Mouse (Mus musculus) cerebellum, adult 2 months (tissue): ENCODE results near the gene Vamp9. TPM values are rescaled to one million over a fixed set of nuclear protein-coding genes. Genes with fewer than 3 reads are reported as not detected.
A peak's percentile ranks its signal among the peaks of the same experiment; 100 is the strongest.

Source experiments
- DNase-seq, 2 experiments: peaks; one replicate each; pipeline ENCODE4 v3.0.0; 2021
- H3K27ac ChIP-seq: fragments of 200-500 bp; 2 replicates; pipeline ENCODE4 v1.5.1; 2012; ENCODE audit warnings: low read length, control low read depth, inconsistent platforms; ENCODE audit not compliant: insufficient read depth
- H3K27me3 ChIP-seq: fragments of 200-500 bp; 2 replicates; pipeline ENCODE4 v1.6.1; 2012; ENCODE audit warnings: inconsistent platforms, mild to moderate bottlenecking, low read length, moderate library complexity; ENCODE audit not compliant: control insufficient read depth, insufficient read depth
- H3K4me1 ChIP-seq: fragments of 200-500 bp; 2 replicates; pipeline ENCODE4 v1.6.1; 2011; ENCODE audit warnings: low read length; ENCODE audit not compliant: control insufficient read depth, insufficient read depth
- H3K4me3 ChIP-seq: fragments of 200-500 bp; replicated peaks from 2 replicates; pipeline ENCODE3; 2011; ENCODE audit warnings: mild to moderate bottlenecking, low read depth, low read length, control low read depth; ENCODE audit not compliant: insufficient read depth
- CTCF ChIP-seq: fragments of 200-500 bp; IDR thresholded peaks from 2 replicates; pipeline ENCODE4 v1.5.1; 2011; ENCODE audit warnings: low read depth, mild to moderate bottlenecking, control low read depth, low read length, moderate library complexity, borderline replicate concordance; ENCODE audit not compliant: insufficient read depth
- POLR2A ChIP-seq: fragments of 200-500 bp; IDR thresholded peaks from 2 replicates; pipeline ENCODE4 v1.6.1; 2011; ENCODE audit warnings: low read length, control low read depth, borderline replicate concordance; ENCODE audit not compliant: insufficient read depth
- WGBS: fragments of 180-500 bp; shearing (Covaris S2); methylation state at CpG from one replicate; pipeline ENCODE4 v1.1.7; 2018; 5-methylcytosine and 5-hydroxymethylcytosine counted together
- polyA plus RNA-seq: library from polyadenylated mRNA; depleted of rRNA; stranded (reverse); fragments of >200 nt; gene quantifications from 2 replicates; pipeline ENCODE4 v1.2.3, GENCODE M21; 2012

Gene Vamp9
- polyA plus RNA-seq, 1 experiment, result not detected

DNA sequence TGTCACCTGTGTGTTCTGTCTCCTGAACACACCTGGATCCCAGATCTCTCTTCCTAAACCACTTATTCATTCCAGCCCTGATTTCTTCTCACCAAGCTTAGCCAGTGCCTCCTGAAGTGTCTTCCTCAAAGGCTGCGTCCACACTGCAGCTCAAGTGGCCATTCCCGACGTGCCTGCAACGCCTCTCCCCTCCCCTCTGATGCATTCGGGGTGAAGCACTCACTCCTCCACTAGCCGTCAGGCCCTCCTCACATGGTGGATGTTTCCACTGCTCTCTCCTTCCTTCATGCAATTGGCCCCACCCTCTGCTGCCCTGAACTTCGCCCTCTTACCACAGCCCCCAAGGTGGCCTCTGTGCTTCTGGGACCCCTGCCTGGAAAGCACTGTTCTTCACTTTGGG lies 9.4 kb downstream of the Vamp9 start:
- TF ChIP-seq CTCF, result no peak
- H3K27me3 ChIP-seq, result no peaks in the 10 kb centered on the region
- no peak overlapping the region for H3K27ac ChIP-seq
- no peak overlapping the region for H3K4me3 ChIP-seq
- WGBS, result 46% methylated on average over 7 of the region's 7 CpGs
- H3K4me1 ChIP-seq, result no peaks in the 10 kb centered on the region
- no peak for DNase-seq

GRCm38 (mm10) chr5:99922033-99922432 lies 16.0 kb downstream of the Vamp9 start:
- Histone ChIP-seq H3K4me3 (no peak overlapping the region), H3K27ac (no peak overlapping the region), H3K27me3 (no peaks in the 10 kb centered on the region), H3K4me1 (no peaks in the 10 kb centered on the region)
- TF ChIP-seq CTCF, result no peak
- TF ChIP-seq POLR2A, result no peak
- 46% methylated on average over 8 of the region's 8 CpGs for WGBS
- DNase-seq, result no peak

DNA sequence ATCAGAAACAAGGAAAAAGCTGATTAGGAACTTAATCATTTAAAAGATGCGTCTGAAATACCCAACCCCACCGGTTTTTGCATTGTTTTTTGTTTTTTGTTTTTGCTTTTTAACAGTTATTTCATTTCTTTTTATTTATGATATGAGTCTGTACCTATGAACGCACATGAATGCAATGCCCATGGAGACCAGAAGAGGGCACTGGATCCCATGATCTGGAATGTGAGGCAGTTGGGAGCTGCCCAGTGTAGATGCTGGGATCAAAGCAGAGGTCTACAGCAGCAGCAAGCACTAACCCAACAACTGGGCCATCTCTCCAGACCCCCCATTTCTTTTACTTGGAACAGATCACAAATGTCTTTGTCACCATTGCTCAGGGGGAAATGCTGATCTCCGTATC lies 21.9 kb downstream of the Vamp9 start:
- Histone ChIP-seq H3K4me3 (no peak overlapping the region), H3K27me3 (no peaks in the 10 kb centered on the region), H3K27ac (no peak overlapping the region), H3K4me1 (no peaks in the 10 kb centered on the region)
- TF ChIP-seq POLR2A (no peak), CTCF (peak; percentile 56)
- WGBS, result 56% methylated on average over 4 of the region's 4 CpGs
- DNase-seq, result peak in 1 of 2 experiments; percentile 16

- no peak overlapping the region for H3K27ac ChIP-seq
- no peaks in the 10 kb centered on the region for H3K4me1 ChIP-seq
- no peak for DNase-seq
- no peak overlapping the region for H3K4me3 ChIP-seq
- no peak for TF ChIP-seq CTCF
- no peak for TF ChIP-seq POLR2A
- H3K27me3 ChIP-seq, result no peaks in the 10 kb centered on the region
- WGBS, result 87% methylated on average over 6 of the region's 6 CpGs
These were observed 25.9 kb downstream of the Vamp9 start for GRCm38 (mm10) chr5:99931910-99932309.

DNA sequence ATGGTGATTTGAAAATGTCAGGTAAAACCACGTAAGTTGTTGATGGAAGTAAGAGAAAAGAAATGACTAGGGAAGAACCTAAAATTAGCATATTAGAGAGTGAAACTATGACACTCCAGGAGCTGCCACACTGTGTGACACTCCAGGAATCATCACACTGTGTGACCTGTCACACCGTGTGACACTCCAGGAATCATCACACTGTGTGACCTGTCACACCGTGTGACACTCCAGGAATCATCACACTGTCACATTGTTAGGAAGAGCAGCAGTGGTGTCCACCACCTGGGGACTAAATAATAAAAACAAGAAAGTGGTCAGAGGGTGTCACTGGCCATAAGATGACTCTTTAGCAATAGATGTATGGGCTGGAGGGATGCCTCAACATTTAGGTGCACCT lies 33.4 kb downstream of the Vamp9 start:
- 58% methylated on average over 3 of the region's 3 CpGs for WGBS
- no peak overlapping the region for H3K27ac ChIP-seq
- H3K4me1 ChIP-seq, result no peaks in the 10 kb centered on the region
- DNase-seq, result no peak
- no peak overlapping the region for H3K4me3 ChIP-seq
- TF ChIP-seq POLR2A (no peak), CTCF (no peak)
- H3K27me3 ChIP-seq, result no peaks in the 10 kb centered on the region

- Histone ChIP-seq H3K4me3 (no peak overlapping the region), H3K27me3 (no peaks in the 10 kb centered on the region), H3K27ac (no peak overlapping the region), H3K4me1 (no peaks in the 10 kb centered on the region)
- DNase-seq, result no peak
- TF ChIP-seq CTCF (no peak), POLR2A (no peak)
- 80% methylated on average over 10 of the region's 10 CpGs for WGBS
These were observed 35.2 kb downstream of the Vamp9 start for GRCm38 (mm10) chr5:99941273-99941672.

DNA sequence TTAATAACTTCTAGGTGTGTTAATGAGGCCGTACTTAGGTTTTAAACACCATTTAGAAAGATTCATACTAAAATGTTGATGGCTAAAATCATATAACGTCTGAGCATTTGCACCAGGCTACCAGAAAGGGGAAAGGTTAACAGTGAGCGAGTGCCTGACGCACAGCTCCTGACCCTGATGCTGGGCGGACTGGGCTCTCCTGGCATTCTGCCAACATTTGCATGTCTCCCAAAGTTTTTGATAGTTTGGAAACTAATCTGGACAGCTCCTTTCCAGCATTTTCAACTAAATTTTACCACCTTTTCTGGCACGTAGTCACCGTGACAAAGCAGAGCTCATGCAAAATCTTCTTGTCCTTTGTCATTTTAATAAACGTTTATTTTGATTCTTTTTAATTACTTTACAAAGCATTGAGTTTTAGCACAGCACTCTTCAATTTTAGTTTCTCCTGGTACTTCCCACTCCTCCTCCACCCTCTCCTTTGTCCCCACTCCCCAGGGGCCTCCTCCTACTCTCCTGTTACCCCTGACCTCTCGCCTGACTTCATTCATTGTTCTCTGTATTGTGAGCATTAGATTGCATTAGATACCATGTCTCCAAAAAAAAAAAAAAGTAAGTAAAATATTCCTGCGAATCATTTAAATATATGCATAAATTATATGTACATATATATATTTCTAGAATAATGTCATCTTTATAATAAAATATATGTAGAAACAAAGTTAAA lies 35.9 kb downstream of the Vamp9 start:
- DNase-seq, result no peak
- 41% methylated on average over 10 of the region's 10 CpGs for WGBS
- TF ChIP-seq CTCF (no peak), POLR2A (no peak)

GRCm38 (mm10) chr5:99952513-99952912 lies 46.5 kb downstream of the Vamp9 start:
- Histone ChIP-seq H3K4me1 (no peaks in the 10 kb centered on the region), H3K27me3 (no peaks in the 10 kb centered on the region), H3K27ac (no peak overlapping the region), H3K4me3 (no peak overlapping the region)
- no peak for DNase-seq
- 91% methylated on average over 5 of the region's 5 CpGs for WGBS
- TF ChIP-seq CTCF, result no peak
- no peak for TF ChIP-seq POLR2A

More for the DNA sequence above, 35.9 kb downstream of the Vamp9 start:
- Histone ChIP-seq H3K27me3 (no peaks in the 10 kb centered on the region), H3K27ac (no peak overlapping the region), H3K4me3 (no peak overlapping the region), H3K4me1 (no peaks in the 10 kb centered on the region)
